Mouse (Mus musculus) adipose tissue, adult 10 weeks (tissue): ENCODE data around the gene Prkar1a. TPM values are rescaled to one million over a fixed set of nuclear protein-coding genes. Genes with fewer than 3 reads are reported as not detected.

ENCODE experiments used
- polyA plus RNA-seq: library from polyadenylated mRNA; stranded (reverse); fragments of 350-450 nt; fragmentation: Illumina TruSeq; extraction: RNeasy Lipid Tissue Mini Kit (QIAGEN cat#74804); gene quantifications from one replicate; pipeline ENCODE4 v1.2.3, GENCODE M21; 2014; ENCODE audit warnings: low read depth, low replicate concordance

The Prkar1a gene
- 138 TPM for polyA plus RNA-seq

GRCm38 (mm10) chr11:109649206-109649605, at the start of gene Prkar1a:
Prkar1a (plus strand) TSS chr11:109649405.

GRCm38 (mm10) chr11:109611303-109612149, 37.7 kb upstream of the Prkar1a start, which contains the start of gene Wipi1:
Wipi1 (minus strand) TSS chr11:109611967.

Other genes starting within 250 kb of the Prkar1a start
- not detected for gene 9930022D16Rik, start 235.5 kb upstream of the Prkar1a start, polyA plus RNA-seq
- gene Amz2, start 223.5 kb upstream of the Prkar1a start, polyA plus RNA-seq = 52.1 TPM
- gene Arsg, start 176.0 kb upstream of the Prkar1a start, polyA plus RNA-seq = 6.6 TPM
- gene Slc16a6, start 175.8 kb upstream of the Prkar1a start, polyA plus RNA-seq = 7.8 TPM
- gene Wipi1, start 37.4 kb upstream of the Prkar1a start, polyA plus RNA-seq = 36.8 TPM
- 6.0 TPM for gene Fam20a, start 72.9 kb downstream of the Prkar1a start, polyA plus RNA-seq
- gene 1700012B07Rik, start 178.6 kb downstream of the Prkar1a start, polyA plus RNA-seq = 5.7 TPM